Mouse (Mus musculus): ENCODE measurements around the gene Ctnnd2. TPM values are rescaled to one million over a fixed set of nuclear protein-coding genes. Genes with fewer than 3 reads are reported as not detected.

The Ctnnd2 gene
- total and polyA plus RNA-seq, 3 experiments = 0.10 to 0.35 (median 0.16) TPM

- Histone ChIP-seq H3K79me2 (replicated peaks; ENCODE audit: control insufficient read depth, insufficient read depth, low read length) (no peaks in the 10 kb centered on the region), H3K27ac (no peak overlapping the region), H3K4me3 (no peak overlapping the region), H3K4me1 (ENCODE audit: control insufficient read depth, insufficient read depth, low read length) (no peaks in the 10 kb centered on the region), H3K27me3 (ENCODE audit: control insufficient read depth, insufficient read depth, low read length) (no peaks in the 10 kb centered on the region), H3K36me3 (ENCODE audit: control insufficient read depth, insufficient read depth, low read length) (no peaks in the 10 kb centered on the region), H3K9ac (ENCODE audit: low read depth, low read length) (no peak overlapping the region)
- intact Hi-C loops (cut with DNase I) = no loop called here
- no peak for DNase-seq
- no peak for TF ChIP-seq CTCF (IDR thresholded peaks at IDR 0.05)
- no peak for TF ChIP-seq POLR2A (IDR thresholded peaks at IDR 0.05; ENCODE audit: insufficient read depth, low read depth, low read length)
- TF ChIP-seq EP300 (IDR thresholded peaks at IDR 0.05; ENCODE audit: insufficient read depth, low read depth, low read length) = no peak
- 73% methylated on average over 6 of the region's 6 CpGs for WGBS
Measured at GRCm38 (mm10) chr15:31008594-31008993, 836.2 kb downstream of the Ctnnd2 start.

GRCm38 (mm10) chr15:31020769-31021168, 848.4 kb downstream of the Ctnnd2 start:
- H3K79me2 ChIP-seq (replicated peaks; ENCODE audit: control insufficient read depth, insufficient read depth, low read length) = no peaks in the 10 kb centered on the region
- H3K27me3 ChIP-seq (ENCODE audit: control insufficient read depth, insufficient read depth, low read length) = no peaks in the 10 kb centered on the region
- intact Hi-C loops (cut with DNase I) = no loop called here
- H3K4me3 ChIP-seq = no peak overlapping the region
- no peaks in the 10 kb centered on the region for H3K36me3 ChIP-seq (ENCODE audit: control insufficient read depth, insufficient read depth, low read length)
- WGBS = 39% methylated on average over 2 of the region's 2 CpGs
- H3K9ac ChIP-seq (ENCODE audit: low read depth, low read length) = no peak overlapping the region
- H3K27ac ChIP-seq = no peak overlapping the region
- TF ChIP-seq EP300 (IDR thresholded peaks at IDR 0.05; ENCODE audit: insufficient read depth, low read depth, low read length) (no peak), POLR2A (IDR thresholded peaks at IDR 0.05; ENCODE audit: insufficient read depth, low read depth, low read length) (no peak), CTCF (IDR thresholded peaks at IDR 0.05) (no peak)
- H3K4me1 ChIP-seq (ENCODE audit: control insufficient read depth, insufficient read depth, low read length) = no peaks in the 10 kb centered on the region
- no peak for DNase-seq

GRCm38 (mm10) chr15:31022012-31022411, 849.6 kb downstream of the Ctnnd2 start:
- WGBS = 64% methylated on average over 1 of the region's 1 CpGs
- Histone ChIP-seq H3K4me3 (no peak overlapping the region), H3K4me1 (ENCODE audit: control insufficient read depth, insufficient read depth, low read length) (no peaks in the 10 kb centered on the region), H3K27me3 (ENCODE audit: control insufficient read depth, insufficient read depth, low read length) (no peaks in the 10 kb centered on the region), H3K9ac (ENCODE audit: low read depth, low read length) (no peak overlapping the region), H3K36me3 (ENCODE audit: control insufficient read depth, insufficient read depth, low read length) (no peaks in the 10 kb centered on the region), H3K79me2 (replicated peaks; ENCODE audit: control insufficient read depth, insufficient read depth, low read length) (no peaks in the 10 kb centered on the region), H3K27ac (no peak overlapping the region)
- intact Hi-C loops (cut with DNase I) = no loop called here
- no peak for DNase-seq
- TF ChIP-seq POLR2A (IDR thresholded peaks at IDR 0.05; ENCODE audit: insufficient read depth, low read depth, low read length) = no peak
- no peak for TF ChIP-seq EP300 (IDR thresholded peaks at IDR 0.05; ENCODE audit: insufficient read depth, low read depth, low read length)
- no peak for TF ChIP-seq CTCF (IDR thresholded peaks at IDR 0.05)

- Histone ChIP-seq H3K4me1 (ENCODE audit: control insufficient read depth, insufficient read depth, low read length) (no peaks in the 10 kb centered on the region), H3K9ac (ENCODE audit: low read depth, low read length) (no peak overlapping the region), H3K36me3 (ENCODE audit: control insufficient read depth, insufficient read depth, low read length) (no peaks in the 10 kb centered on the region), H3K27me3 (ENCODE audit: control insufficient read depth, insufficient read depth, low read length) (no peaks in the 10 kb centered on the region), H3K4me3 (no peak overlapping the region), H3K79me2 (replicated peaks; ENCODE audit: control insufficient read depth, insufficient read depth, low read length) (no peaks in the 10 kb centered on the region), H3K27ac (no peak overlapping the region)
- intact Hi-C loops (cut with DNase I) = no loop called here
- TF ChIP-seq CTCF (IDR thresholded peaks at IDR 0.05) = no peak
- TF ChIP-seq POLR2A (IDR thresholded peaks at IDR 0.05; ENCODE audit: insufficient read depth, low read depth, low read length) = no peak
- no peak for TF ChIP-seq EP300 (IDR thresholded peaks at IDR 0.05; ENCODE audit: insufficient read depth, low read depth, low read length)
- no peak for DNase-seq
- WGBS = 88% methylated on average over 3 of the region's 3 CpGs
Measured at GRCm38 (mm10) chr15:31022497-31022896, 850.1 kb downstream of the Ctnnd2 start.

GRCm38 (mm10) chr15:31023766-31024165, 851.4 kb downstream of the Ctnnd2 start:
- no peak for DNase-seq
- Histone ChIP-seq H3K4me1 (ENCODE audit: control insufficient read depth, insufficient read depth, low read length) (no peaks in the 10 kb centered on the region), H3K27ac (no peak overlapping the region), H3K27me3 (ENCODE audit: control insufficient read depth, insufficient read depth, low read length) (no peaks in the 10 kb centered on the region), H3K9ac (ENCODE audit: low read depth, low read length) (no peak overlapping the region), H3K4me3 (no peak overlapping the region), H3K79me2 (replicated peaks; ENCODE audit: control insufficient read depth, insufficient read depth, low read length) (no peaks in the 10 kb centered on the region), H3K36me3 (ENCODE audit: control insufficient read depth, insufficient read depth, low read length) (no peaks in the 10 kb centered on the region)
- TF ChIP-seq CTCF (IDR thresholded peaks at IDR 0.05) (no peak), EP300 (IDR thresholded peaks at IDR 0.05; ENCODE audit: insufficient read depth, low read depth, low read length) (no peak), POLR2A (IDR thresholded peaks at IDR 0.05; ENCODE audit: insufficient read depth, low read depth, low read length) (no peak)
- WGBS = 75% methylated on average over 5 of the region's 5 CpGs
- intact Hi-C loops (cut with DNase I) = no loop called here

GRCm38 (mm10) chr15:31027448-31028230, 855.2 kb downstream of the Ctnnd2 start:
- no peak for DNase-seq
- H3K27ac ChIP-seq = no peak overlapping the region
- no peak overlapping the region for H3K9ac ChIP-seq (ENCODE audit: low read depth, low read length)
- intact Hi-C loops (cut with DNase I) = no loop called here
- no peaks in the 10 kb centered on the region for H3K4me1 ChIP-seq (ENCODE audit: control insufficient read depth, insufficient read depth, low read length)
- no peaks in the 10 kb centered on the region for H3K79me2 ChIP-seq (replicated peaks; ENCODE audit: control insufficient read depth, insufficient read depth, low read length)
- no peaks in the 10 kb centered on the region for H3K36me3 ChIP-seq (ENCODE audit: control insufficient read depth, insufficient read depth, low read length)
- 85% methylated on average over 26 of the region's 26 CpGs for WGBS
- H3K4me3 ChIP-seq = no peak overlapping the region
- H3K27me3 ChIP-seq (ENCODE audit: control insufficient read depth, insufficient read depth, low read length) = no peaks in the 10 kb centered on the region
- TF ChIP-seq EP300 (IDR thresholded peaks at IDR 0.05; ENCODE audit: insufficient read depth, low read depth, low read length) (no peak), POLR2A (IDR thresholded peaks at IDR 0.05; ENCODE audit: insufficient read depth, low read depth, low read length) (no peak), CTCF (IDR thresholded peaks at IDR 0.05) (no peak)
